Mouse (Mus musculus) brain, embryonic 14.5 days (tissue): ENCODE results near the gene Esr1.

ENCODE experiments used
- CTCF ChIP-seq: fragments of 200-500 bp; IDR thresholded peaks from 2 replicates; pipeline ENCODE4 v1.5.1; 2012; ENCODE audit warnings: inconsistent platforms, mild to moderate bottlenecking, moderate library complexity, borderline replicate concordance; ENCODE audit not compliant: insufficient read depth, insufficient read length; ENCODE audit errors: extremely low read depth
- POLR2A ChIP-seq: fragments of 200-500 bp; IDR thresholded peaks from 2 replicates; pipeline ENCODE4 v1.6.1; 2012; ENCODE audit warnings: mild to moderate bottlenecking, inconsistent platforms, borderline replicate concordance; ENCODE audit not compliant: poor library complexity, insufficient read depth, insufficient read length, severe bottlenecking; ENCODE audit errors: extremely low read depth

GRCm38 (mm10) chr10:4734942-4735341, 123.5 kb downstream of the Esr1 start:
- TF ChIP-seq CTCF (no peak), POLR2A (no peak)
